Mouse (Mus musculus) mouse embryonic stem cell (cell line): ENCODE data around the gene Reck.

ENCODE experiments used
- in situ Hi-C, 2 experiments: fragments of 300-500 bp; cut with MboI; formaldehyde crosslinking; loops; 1 replicate in 1 of 2; 3 replicates in 1 of 2; pipeline ENCODE4 v1.14.3; 2019 to 2020; ENCODE audit warnings: low sequenced_read_pairs in 2 of 2, low pct_unique_long_range_greater_than_20kb in 1 of 2, mixed read lengths in 1 of 2; ENCODE audit not compliant: unreplicated experiment in 1 of 2

Gene Reck

DNA sequence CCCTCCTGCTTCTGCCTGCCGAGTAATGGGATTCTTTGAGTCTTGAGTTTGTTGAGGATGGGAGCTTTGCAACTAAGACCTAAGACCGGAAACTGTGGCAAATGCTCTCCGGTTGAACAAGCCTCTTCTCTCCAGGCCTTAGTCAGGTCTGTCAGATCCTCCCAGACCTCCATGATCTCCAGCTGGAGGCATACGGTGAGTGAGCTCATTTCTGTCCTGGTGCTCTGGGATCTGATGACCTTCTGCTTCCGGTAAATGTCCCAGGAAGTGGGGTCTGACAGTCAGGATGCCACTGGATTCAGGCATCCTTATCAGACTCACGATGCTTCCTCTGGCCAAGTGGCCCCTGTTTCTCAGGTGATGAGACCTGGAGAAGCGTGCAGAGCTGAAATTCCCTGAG lies 105.9 kb downstream of the Reck start:
- in situ Hi-C loops, result loop anchor here in 1 of 2 experiments (5.0 kb wide), 1 partner anchor 54 kb away; no protein-coding TSS in a partner anchor

- in situ Hi-C loops, result loop anchor here in 1 of 2 experiments (5.0 kb wide), 1 partner anchor 55 kb away; no protein-coding TSS in a partner anchor
Observed at GRCm38 (mm10) chr4:43982053-43982732, 106.9 kb downstream of the Reck start.

DNA sequence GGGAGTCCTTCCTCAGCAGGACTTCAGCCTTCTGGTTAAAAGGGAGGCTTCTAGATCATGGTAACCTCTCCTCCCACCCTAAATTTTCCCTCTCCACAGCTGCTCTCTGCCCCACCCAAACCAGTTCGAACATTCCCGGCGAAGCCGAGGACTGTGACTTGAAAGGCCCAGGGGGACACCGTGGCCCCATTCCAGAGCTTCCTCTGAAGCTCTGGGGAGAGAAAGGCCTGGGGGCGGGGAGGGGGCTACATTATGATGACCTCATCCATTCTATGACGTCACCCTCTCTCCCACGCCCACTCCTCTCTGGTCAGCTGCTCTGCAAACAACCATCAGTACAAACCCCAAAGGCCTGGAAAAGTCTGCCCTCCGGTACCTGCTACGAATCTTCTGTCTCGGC lies 107.9 kb downstream of the Reck start, which contains the start of gene Ccin:
Gene Ccin (plus strand): TSS at position 303 of the 400 bp plus-strand sequence.
- in situ Hi-C loops, result loop anchor here in 1 of 2 experiments (5.0 kb wide), 1 partner anchor 56 kb away; no protein-coding TSS in a partner anchor

GRCm38 (mm10) chr4:43983756-43984155 lies 108.4 kb downstream of the Reck start:
- in situ Hi-C loops, result loop anchor here in 1 of 2 experiments (5.0 kb wide), 1 partner anchor 56 kb away; no protein-coding TSS in a partner anchor

- in situ Hi-C loops, result loop anchor here in 1 of 2 experiments (5.0 kb wide), 1 partner anchor 57 kb away; no protein-coding TSS in a partner anchor
Observed at GRCm38 (mm10) chr4:43984326-43984725, 109.0 kb downstream of the Reck start.

DNA sequence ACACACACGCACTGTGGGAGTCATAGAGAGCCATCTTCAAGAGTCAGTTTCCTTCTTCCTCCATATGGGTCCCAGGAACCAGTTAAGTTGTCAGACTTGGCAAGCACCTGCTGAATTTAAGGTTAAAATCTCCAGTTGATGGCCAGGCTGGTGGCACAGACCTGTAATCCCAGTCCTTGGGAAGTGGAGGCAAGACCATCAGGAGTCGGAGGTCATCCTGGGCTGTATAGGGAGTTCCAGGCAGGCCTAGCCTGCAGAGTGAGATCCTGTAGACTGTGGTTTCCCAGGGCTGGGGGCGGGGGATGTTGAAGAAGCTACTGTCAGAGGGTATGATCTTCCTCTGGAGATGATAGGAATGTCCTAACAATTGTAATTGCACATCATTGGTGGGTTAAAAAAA lies 113.6 kb downstream of the Reck start:
- in situ Hi-C loops, result loop anchor here in 1 of 2 experiments (5.0 kb wide), 1 partner anchor 62 kb away; no protein-coding TSS in a partner anchor

DNA sequence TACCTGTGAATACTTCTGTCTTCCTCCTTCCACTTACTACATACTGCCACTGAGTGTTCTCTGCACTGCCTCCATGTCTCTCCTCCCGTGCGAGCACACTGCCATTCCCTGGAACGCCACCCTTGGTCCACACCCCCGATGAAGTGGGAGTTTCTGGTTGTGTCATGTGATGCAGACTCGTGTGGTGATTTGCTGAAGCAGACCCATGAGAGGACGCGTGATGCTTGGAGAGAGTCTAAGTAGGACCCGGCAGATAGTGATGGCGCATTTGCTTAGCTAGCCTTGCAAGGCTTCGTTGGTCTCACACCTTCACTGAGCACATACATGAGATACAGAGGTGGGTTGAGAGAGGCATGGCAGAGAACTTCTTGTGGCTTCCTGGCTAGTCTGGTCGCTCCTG lies 117.7 kb downstream of the Reck start:
- in situ Hi-C loops, result no loop called here

- in situ Hi-C loops, result no loop called here
Observed at GRCm38 (mm10) chr4:43994342-43994741, 119.0 kb downstream of the Reck start.
